Mouse (Mus musculus) CD4-positive helper T cell, adult 2 months (primary cell): ENCODE results near the gene Pom121l2.

Source experiments
- DNase-seq: peaks from one replicate; pipeline ENCODE4 v3.0.0-alpha.2; 2012; ENCODE audit warnings: low read depth, missing footprints, low spot score

Pom121l2 gene

DNA sequence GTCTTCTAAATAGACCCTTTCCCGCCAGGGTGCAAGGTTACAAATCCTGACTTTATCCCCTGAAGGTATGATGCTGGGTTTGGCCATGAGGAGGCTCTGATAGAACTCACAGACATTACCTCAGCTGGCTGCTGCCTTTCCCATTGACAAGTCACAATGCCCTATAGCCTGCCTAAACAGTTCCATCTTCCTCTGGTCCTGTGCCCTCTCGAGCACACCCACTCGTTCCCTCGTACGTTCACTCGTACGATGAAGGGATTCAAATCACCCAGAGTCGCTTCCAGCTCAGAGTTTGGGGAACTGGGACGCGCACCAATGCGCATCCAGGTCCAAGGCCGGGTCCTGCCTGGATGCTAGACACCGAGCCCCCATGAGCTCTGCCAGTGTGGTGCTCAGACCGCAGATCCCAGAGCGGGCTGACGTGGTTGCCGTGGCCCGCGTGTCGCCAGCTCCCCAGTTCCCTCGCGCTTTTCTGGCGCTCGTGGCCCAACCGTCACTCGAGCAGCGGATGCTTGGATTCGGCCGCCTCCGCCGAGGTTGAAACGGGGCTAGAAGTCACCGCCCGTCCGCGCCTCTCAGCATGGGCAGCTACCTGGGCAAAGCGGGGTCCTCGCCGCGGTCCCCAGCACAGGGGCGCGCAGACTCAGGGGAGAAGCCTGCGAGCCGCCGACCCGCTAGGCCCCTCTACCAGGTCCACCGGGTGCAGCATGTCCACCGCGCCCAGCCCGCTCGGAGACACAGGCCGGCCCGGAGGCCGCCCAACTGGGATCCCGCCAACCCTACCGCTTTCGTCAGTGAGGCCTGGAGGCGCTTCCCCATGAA, at the start of gene Pom121l2:
Gene Pom121l2 (plus strand): TSS at position 214 of the 822 bp plus-strand sequence.
- DNase-seq: peak; percentile 29

DNA sequence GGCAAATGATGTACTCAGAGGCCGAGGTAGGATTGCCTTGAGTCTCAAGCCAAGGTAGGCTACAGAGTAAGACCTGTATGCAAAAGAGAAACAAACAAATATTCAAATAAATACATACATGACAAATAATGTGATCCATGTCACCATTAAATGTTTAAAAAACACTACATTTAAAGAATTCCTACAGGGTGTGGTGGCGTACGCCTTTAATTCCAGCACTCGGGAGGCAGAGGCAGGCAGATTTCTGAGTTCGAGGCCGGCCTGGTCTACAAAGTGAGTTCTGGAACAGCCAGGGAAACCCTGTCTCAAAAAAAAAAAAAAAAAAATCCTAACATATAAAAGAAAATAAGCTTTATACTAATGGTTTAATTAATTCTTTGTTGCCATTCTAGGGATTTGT, 49.3 kb upstream of the Pom121l2 start:
- DNase-seq: no peak

- no peak for DNase-seq
Measured at GRCm38 (mm10) chr13:21933626-21934548, 47.1 kb upstream of the Pom121l2 start.

GRCm38 (mm10) chr13:21934982-21935791, 45.8 kb upstream of the Pom121l2 start:
- DNase-seq: peak; percentile 79

DNA sequence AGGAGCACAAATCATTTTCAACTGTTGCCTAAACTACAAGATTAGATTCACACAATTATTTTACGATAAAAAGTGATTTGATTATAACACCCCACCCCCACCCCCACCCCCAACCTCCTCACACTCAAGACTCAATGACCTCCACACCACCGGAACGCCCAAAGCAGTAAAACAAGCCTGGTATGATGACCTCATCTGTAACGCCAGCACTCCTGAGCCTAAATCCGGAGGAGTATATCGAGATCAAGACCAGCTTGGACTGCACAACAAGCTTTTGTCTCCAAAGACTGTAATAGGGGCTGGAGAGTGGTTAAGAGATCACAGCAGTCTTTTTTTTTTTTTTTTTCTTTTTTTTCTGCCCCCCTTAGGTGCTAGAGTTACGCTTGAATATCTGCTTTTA, 45.2 kb upstream of the Pom121l2 start:
- DNase-seq: no peak

GRCm38 (mm10) chr13:21936968-21937367, 44.0 kb upstream of the Pom121l2 start:
- DNase-seq: peak; percentile 63

DNA sequence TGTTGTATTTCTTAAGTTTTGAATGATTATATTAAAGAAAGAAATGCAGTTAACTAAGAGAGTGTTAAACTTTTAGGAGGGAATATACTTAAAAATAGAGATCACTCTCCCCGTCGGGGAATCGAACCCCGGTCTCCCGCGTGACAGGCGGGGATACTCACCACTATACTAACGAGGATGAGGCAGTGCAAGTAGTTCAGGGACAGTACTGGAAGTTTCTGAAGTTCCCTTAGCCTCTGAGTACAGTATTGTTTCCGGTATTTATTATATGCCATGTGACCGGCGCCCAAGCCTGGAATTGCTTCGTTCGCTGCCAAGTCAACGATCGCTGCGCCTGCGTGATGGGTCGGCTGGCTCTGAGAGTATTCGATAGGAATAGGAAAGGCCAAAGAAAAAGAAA, 40.8 kb upstream of the Pom121l2 start:
- DNase-seq: peak; percentile 90

GRCm38 (mm10) chr13:21940811-21941321, 40.1 kb upstream of the Pom121l2 start:
- peak; percentile 80 for DNase-seq

DNA sequence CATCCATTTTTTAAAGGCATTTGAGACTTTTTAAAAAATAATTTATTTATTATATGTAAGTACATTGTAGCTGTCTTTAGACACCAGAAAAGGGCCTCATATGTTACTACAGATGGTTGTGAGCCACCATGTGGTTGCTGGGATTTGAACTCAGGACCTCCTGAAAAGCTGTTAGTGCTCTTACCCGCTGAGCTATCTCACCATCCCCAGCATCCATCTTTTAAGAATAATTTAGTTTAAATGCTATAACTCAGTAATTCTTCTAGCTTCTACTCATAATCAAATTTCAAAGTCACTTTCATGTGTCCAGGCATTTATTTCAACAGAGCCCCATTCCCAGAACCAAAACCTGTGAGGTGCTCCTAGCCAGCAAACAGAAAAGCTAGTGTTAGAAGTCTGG, 37.4 kb upstream of the Pom121l2 start:
- no peak for DNase-seq

DNA sequence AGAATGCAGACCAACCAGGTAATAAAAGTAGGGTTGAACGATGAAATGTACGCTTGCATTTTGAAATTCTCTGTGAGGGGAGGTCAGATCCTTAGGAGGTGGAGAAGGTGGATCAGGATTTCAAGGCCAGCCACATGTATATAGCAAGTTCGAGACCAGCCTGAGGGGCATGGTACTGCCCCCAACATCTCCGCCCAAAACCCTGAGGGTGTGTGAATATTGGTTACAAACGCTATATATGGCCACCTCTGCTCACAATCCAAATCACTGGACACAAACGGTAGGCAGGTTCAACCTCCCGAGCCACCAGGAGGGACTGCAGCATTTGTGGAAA, 36.4 kb upstream of the Pom121l2 start:
- no peak for DNase-seq

DNA sequence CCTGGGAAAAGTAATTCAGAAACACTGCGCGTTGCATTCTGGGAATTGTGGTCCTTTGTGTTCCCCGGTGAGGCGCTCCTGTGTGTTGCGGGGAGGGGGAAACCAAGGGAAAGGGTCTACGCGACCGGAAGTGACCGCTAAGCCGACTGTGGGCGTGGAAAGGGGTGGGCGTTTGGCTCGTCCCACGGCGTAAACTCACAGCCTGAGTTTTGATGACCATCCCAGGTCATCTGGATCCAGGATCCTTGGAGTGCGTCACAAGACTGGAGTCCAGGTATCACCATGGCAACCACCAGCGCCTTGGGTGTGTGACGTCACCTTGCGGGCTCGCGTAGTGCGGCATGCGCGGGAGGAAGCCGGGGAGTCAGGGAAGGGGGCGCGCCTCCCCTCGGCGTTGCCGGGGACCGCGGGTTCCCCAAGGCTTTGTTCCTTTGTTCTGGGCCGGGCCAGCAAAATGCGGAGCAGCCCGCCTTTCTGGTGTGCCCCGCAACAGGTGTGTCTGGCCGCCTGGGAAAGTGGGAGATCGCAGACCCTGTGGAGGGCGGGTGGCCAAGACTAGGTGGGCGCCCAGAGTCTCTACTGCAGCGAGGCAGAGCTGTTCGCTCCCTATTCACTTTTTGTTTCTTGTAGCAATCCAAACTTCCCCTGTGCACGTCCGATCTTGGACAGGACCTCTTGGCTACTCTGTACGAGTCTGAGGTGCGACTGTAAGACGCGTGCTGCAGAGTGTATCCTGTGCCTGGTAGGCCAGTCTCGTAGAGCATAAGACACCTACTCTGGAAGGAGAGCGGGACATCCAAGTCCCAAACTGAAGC, 35.9 kb upstream of the Pom121l2 start, which contains the start of gene Zfp184:
Gene Zfp184 (plus strand): TSS at position 169 of the 815 bp plus-strand sequence.
- peak; percentile 80 for DNase-seq

DNA sequence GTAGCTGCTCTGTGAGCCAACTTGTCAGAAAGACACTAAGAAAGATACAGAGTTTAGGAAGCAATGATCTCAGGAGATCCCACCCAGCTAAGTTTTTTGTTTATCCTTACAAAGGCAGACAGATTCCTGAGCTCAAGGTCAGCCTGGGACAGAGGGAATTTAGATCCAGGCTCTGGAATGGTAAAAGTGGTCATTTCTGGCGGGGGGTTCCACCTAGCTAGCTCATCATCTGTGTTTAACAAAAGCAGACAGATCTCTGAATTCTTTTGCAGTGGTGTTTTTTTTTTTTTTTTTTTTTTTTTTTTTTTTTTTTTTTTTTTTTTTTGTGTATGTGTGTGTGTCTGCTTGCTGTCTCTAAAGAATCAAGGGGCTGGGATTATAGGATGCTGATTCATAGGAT, 11.7 kb upstream of the Pom121l2 start:
- no peak for DNase-seq

DNA sequence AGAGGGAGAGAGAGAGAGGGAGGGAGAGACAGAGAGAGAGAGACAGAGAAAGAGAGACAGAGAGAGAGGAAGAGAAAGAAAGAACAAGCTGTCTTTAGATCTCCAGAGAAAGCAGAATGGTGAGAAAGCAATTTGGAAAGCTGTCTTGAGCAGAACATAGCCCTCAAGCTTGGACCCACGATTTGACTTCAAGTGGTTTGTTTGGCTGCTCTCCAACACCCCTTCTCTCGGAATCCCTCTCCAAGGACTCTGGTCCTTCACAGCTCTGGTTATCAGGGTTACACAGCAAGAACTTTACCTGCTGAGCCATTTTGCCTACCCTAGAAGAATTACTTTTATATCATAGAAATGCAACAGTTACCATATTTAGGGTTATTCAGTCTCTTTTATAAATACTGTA, 11.2 kb upstream of the Pom121l2 start:
- DNase-seq: no peak

- no peak for DNase-seq
Measured at GRCm38 (mm10) chr13:21971641-21972040, 9.4 kb upstream of the Pom121l2 start.

DNA sequence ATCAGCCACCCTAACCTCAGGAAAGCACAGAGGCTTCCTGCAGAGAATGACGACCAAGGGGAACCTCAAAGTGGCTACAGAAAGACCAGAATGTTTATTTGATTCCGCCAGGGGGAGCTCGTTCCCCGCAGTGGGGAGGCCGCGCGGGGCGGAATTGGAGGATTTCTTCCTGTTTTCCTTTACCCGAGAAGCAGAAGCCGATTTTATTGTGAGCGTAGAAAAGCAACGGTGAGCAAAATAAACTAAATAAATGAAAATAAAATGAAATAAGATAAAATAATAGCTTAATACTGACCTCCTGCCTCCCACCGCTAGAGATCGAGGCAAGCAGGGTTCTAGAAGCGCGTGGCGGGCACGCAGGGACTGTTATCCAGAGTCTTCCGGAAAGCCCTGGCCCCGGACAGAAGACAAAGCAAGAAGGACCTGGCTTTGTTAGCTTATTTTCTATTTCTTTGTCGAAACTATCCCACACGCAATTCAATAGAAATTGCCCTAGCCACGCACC, 6.7 kb upstream of the Pom121l2 start:
- DNase-seq: peak; percentile 92

DNA sequence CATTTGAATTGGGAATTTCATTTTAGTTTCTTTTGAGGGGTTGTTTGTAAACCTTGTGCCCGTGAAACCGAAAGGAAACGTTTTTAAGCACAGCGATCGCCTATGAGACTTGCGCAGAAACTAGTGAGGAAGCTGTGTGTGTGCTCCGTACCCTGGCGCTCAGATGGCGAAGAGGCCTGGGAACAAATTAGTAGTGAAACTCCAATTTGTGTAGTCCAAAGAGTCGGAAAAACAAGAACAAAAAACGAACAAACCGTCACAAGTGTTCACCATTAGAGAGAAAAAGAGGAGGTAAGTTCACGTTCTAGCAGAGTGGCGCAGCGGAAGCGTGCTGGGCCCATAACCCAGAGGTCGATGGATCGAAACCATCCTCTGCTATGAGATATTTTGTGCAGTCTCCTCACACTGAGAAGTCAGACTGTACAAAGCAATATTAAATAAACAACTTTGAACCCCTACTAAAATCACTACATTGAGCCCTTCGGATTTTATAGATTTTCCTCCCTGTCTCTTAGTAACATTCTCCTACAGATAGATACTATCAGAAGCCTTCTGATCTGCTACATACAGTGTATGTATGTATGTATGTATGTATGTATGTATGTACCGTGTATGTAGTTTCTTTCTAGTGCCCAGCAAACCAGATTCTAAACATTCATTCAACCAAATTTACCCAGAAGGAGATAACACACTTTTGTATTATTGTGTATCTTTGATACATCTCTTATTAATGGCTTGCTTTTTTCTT, 6.1 kb upstream of the Pom121l2 start:
- DNase-seq: peak; percentile 90

DNA sequence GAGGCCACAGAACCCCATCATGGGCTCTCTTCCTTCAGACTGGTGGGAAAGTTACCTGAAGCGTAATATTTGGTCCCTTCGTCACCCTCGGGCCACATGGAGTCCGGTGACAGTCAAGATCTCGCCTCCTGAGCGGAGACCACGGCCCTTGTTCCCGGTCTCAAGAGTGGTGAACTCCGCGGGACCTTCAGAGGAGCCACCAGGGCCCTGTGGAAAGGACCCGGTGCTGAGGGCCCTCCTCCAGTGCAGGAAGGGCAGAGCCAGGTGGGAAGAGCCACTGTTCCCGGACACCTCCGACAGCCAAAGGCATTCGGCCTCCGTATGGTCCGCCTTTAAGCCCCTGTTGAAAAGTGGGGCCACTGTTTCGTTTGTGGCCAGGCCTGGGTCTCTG, 804 bp downstream of the Pom121l2 start:
- no peak for DNase-seq

DNA sequence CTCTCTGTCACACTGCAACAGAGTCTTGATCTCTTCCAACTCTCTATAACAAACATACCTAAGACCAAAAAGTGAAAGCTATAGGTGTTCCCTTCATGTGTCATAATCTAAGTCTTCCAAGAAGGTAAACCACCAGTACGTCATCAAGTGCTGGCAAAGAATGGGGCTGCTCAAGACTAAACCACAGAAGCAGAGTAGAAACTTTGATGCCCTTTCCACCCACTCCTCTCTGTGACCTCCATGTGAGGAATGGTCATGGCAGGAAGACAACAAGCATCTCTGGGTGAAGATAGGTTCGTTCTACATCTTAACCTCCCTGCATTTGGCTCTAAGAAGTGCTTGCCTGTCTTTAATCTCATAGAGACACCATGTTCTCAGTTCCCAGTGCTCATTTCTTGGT, 3.5 kb downstream of the Pom121l2 start:
- peak; percentile 61 for DNase-seq

DNA sequence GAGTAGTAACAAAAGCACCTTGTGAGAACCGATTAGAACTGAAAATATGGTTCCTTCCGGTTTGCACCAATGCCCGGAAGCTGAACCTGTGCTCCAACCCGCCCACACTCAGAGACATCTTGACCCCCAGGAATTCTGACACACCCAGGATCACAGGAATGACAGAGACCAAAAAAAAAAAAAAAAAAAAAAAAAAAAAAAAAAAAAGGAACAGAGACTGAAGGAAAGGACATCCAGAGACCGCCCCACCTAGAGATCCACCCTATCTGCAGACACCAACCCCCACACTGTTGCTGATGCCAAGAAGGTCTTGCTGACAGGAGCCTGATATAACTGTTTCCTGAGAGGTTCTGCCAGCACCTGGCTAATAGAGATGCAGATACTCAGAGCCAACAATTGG, 11.6 kb downstream of the Pom121l2 start:
- no peak for DNase-seq
